Mouse (Mus musculus) telencephalon, adult 2 months (tissue): ENCODE results near the gene Ubxn2a.
"Not testable (repeated sequence)": the region's sequence is repeated elsewhere in the genome, so short reads cannot be mapped to it uniquely, and the experiment has no call there.

Source experiments
- DNase-seq: peaks from one replicate; pipeline ENCODE4 v3.0.0-alpha.2; 2011; ENCODE audit warnings: low read depth, low spot score

Gene Ubxn2a

DNA sequence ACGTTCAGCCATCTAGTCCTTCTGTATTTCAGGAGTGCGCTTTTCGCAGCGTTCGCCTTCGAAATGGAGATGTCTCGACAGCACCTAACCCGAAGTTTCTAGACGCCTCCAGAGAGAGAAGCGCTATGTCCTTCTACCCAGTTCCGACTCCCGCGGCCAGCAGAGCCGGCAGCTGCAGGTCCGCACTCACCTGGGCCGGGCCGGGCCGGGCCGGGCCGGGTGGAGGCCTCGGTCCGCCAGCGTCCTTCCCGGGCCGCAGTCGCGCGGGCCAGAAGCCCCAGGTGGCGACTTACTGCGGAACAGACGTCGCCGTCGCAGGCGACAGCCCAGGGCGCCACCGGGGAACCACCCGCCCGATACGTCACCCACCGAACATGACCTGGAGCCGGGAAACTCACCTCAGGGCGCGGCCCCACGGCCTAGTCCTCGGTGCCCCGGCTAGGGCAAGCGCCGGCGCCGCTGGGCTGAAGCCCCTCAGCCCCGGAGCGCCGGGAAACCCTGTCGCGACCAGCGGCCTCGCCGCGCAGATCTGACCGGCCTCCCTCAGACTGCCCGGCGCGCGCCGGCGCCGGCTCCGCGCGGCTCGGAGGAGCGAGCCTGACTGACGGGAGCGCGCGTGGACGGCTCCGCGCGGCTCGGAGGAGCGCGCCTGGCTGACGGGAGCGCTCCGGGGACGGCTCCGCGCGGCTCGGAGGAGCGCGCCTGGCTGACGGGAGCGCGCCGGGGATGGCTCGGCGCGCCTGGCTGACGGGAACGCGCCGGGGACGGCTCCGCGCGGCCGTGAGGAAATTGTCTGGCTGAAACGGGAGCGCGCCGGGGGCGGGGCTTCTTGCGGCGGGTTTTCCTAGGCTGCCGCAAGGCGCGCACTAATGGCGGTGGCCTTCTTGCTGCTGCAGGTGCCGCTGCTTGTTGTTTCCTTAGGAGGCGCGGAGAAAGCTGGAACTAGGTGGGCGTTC lies at the start of gene Ubxn2a:
Gene Ubxn2a (minus strand): TSS at position 755 of the 956 bp plus-strand sequence.
- DNase-seq, result peak; percentile 82

DNA sequence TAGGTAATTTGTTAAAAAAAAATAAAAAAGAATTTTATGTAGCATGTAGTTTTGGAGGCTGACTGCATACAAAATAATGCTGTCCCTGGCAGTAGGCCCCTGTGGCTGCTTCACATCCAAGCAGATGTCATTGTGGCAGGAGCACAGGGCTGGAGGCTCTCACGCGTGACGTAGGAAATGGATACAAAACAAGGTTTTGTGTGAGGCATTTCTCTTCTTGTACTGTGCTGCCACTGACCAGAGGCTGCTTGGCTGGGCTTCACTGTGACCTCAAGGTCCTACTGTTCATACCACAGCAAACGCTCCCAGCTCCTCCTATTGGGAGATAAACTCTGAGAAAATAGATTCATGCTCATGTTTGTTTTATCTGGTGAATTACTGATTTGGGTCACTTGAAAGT lies 45.7 kb upstream of the Ubxn2a start:
- DNase-seq, result peak; percentile 28

DNA sequence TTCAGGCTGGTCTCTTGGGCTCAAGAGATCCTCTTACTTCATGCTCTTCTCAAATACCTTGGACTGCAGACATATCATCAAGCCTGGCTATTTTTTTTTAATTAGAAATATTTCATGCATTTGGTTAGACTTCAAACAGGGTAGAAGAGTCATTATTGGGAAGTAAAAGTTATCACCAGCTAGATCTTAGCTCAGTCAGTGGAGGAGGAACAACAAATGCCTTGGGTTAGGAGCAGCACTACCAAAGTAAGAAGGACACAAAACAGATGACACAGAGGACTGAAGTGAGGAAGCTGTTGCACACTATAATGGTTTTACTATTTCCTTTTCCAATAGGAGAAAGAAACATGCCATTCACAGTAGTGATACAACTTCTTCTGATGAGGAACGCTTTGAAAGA lies 44.8 kb upstream of the Ubxn2a start:
- DNase-seq, result no peak

DNA sequence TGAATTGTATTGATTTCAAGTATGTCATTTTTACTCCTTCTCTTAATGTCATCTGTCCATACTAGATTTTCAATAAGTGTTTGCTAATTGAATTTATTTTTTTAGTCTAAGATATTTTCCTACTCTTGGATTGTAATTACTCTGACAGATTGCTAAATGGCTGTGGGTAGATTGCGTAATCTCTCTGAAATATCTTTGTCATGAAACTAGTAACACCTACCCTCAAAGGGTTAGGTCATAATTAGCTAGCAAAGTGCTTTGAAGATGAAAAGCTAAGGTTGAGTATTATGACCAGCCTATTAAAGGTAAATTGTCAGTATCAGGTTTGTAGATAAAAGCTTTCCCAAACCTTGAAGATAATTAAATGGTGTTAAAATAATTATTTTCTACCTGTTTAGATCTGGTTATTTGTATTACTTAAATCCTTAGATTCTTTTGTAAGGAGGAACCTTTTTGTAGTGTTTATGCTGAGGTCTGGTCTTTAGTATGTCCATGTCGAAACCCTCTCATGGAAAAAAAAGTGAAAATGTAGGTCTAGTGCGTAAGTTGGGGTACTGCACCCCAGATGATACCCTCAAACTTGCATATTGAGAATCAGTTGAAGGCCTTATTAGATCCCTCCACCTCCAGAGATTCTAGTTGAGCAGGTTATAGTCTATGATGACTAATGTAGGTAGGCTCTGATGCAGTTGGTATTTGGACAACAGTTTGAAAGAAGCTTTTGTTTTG lies 23.5 kb upstream of the Ubxn2a start:
- DNase-seq, result no peak

DNA sequence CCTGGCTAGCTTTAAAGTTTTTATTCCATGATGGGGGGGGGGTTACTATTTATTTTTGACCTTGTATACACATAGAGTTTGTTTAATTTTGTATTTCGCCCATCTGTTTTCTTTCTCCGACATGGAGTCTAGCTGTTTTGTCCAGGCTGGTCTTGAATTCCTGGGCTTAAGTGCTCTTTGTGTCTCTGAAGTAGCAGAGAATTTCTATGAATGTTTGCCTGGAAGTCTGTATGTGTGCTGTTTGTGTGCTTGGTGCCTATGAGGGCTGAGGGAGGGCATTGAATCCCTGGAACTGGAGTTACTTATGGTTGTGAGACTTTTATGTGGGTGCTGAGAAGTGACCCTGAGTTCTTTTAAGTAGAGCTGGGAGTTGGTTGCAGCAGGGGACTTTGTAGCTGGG lies 20.7 kb upstream of the Ubxn2a start:
- no peak for DNase-seq

DNA sequence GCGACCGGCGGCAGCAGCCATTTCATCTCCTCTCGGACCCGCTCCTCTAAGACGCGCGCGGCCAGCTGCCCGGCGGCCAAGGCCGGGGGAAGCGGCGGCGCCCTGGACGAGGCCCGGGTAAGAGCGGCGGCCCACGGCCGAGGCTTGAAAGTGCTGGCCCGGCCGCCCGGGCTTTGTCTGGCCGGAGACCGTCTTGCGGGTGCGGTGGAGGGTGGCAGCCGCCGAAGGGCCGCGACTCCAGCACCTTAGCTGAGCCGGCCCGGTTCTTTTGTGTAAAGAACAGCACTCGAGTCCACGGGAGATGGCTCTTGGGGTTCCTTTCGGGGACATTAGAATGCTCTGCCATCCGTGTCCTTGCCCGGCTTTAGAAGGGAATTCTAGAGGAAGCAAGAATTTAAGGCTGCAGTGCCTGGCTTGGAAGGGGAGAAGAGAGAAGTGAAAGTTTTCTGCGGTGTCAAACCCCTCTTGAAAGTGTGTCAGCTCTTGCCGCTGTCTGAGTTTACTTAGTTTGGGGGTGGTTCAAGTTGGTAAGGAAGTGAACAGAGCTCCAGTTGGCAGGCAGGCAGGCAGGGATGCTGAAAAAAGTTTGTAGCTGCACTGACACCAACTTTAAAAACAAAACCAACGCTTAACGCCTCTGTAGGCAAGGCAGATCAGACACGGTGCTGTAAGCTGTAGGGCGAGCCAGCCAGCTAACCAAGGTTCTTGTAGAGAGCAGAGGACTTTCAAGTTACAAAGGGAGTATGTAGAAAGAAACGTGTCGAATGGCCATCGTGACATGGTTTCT lies 10.5 kb upstream of the Ubxn2a start:
- peak; percentile 44 for DNase-seq

DNA sequence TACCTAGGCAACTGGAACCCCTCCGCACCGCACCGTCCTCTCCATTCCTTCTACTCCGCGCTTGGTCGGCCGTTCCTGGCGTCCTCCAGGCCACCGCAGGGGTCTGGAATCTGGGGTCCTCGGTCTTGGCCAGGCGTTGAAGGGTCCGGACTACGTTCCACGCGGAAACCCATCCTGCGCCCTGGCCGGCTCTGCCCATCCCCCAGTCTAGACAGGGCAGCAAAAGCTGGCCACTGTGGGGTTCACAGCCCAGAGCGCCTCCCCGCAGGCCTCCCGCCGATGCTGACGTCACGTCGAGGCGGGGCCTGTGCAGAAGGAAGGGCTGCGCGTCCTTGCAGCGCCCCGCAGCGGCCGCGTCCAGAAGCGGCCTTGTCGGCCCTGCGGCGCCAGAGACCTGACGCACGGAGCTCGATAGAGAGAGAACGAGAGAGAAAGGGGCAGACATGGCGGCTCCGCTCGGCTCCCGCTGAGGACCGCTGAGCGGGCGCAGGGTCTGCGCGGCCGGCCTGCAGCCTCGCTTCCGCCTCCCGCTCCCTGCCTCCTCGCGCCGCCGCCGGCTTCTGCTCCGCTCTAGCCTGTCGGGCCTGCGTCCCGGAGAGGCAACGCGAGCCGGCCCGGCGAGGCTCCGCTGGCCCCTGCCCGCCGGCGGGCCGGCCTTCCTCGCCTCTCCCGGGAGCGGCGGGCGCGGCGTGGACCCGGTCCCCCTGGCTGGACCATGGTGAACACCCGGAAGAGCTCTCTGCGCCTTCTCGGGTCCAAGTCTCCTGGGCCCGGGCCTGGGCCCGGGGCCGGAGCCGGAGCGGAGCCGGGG lies 9.7 kb upstream of the Ubxn2a start, which contains the start of gene Atad2b:
Gene Atad2b (plus strand): TSS at position 360 of the 811 bp plus-strand sequence.
- peak; percentile 88 for DNase-seq

DNA sequence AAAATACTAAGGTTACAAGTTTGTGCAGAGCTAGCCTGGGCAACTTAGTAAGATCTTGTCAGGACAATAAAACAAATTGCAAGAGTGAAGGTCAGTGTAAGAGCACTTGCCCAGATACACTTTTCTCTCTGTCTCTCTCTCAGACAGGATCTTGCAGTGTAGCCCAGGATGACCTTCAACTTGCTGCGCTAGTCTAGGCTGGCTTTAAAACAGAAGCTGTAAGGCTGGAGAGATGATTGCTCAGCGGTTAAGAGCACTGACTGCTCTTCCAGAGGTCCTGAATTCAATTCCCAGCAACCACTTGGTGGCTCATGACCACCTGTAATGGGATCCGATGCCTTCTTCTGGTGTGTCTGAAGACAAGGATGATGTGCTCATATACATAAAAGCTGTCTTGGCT lies 7.4 kb upstream of the Ubxn2a start:
- DNase-seq, result no peak

DNA sequence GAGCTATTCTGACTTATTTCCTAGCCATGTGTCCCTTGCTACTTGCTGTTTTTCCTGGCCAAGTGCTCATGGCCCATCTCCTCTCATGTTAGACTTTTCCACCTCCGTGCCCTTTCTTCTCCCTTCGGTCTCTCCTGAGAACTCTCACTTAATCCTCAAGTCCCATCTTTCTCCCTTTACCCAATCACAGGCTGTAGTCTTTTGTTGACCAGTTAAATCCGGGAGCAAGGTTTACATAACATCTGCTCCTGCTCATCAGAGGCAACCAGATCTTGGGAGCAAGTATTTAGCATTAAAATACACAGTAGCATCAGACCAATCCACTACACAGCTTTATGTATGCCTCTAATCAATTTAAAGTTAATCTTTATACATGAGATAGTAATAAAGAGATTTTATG lies 6.9 kb upstream of the Ubxn2a start:
- no peak for DNase-seq

DNA sequence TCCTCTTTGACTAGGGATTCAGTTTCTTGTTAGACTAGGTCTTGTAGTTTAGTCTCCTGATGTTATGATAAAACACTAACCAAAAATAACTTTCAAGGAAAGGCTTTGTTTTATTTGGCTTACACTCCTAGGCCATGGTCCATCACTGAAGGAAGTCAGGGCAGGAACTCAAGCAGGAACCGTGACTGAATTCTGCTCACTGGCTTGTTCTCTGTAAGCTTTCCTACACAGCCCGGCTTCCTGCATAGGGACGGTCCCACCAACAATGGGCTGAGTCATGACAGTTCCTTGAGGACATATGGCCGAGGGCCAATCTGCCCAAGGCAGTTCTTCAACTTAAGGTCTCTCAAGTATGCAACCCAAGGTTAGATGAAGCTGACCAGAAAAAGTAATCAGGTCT lies 4.2 kb upstream of the Ubxn2a start:
- no peak for DNase-seq

DNA sequence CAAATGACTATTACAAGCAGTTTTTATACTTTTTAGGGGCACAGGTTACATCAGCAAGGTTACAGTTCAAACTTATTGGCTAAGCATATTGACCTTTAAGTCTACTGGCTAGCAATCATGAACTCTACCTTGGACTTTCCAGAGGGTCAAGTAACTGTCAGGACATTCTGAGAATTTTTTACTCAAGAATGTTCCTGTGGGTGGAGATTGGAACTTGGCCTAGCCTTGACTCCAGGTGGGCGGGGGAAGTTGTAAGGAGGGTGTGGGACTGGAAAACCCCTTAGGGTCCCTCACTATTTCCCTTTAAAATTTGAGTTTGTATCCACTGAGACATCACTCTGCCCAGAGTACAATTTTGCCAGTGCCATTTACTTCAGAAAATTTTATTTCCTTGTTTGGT lies 3.0 kb upstream of the Ubxn2a start:
- not testable (repeated sequence) for DNase-seq

DNA sequence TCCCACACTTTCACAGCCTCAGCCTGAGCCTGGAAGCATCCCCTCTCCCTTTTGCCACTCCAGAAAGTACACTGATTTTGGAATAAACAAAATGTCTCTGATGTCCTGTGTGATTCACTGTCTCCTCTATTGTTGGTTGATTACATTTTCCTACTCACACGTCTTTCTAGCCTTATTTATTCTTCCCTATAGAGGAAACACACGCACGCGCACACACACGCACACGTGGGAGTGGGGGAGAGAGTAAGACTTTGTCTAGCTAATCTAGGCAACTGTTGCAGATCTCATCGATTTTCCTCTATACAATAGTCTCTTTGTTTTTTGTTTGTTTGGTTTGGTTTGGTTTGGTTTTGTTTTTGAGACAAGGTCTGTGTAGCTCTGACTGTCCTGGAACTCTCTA lies 886 bp upstream of the Ubxn2a start:
- no peak for DNase-seq

DNA sequence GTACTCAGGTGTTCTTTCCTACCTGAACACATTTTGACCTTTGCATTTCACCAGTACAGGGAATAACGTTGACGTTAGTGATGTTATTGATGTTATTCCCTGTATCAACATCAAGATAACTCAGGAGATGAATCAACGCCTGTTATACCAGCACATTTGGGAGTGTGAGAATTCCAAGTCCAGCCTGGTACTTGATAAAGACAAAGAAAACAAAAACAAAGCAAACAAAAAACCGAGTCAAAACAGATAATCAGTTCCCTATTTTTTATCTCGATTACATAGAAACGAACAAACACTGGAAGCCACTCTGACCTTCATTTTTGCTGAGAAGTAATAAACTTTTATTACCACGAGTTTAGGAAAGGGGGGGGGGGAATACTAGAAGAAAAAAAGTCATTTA lies 1.0 kb downstream of the Ubxn2a start:
- no peak for DNase-seq

DNA sequence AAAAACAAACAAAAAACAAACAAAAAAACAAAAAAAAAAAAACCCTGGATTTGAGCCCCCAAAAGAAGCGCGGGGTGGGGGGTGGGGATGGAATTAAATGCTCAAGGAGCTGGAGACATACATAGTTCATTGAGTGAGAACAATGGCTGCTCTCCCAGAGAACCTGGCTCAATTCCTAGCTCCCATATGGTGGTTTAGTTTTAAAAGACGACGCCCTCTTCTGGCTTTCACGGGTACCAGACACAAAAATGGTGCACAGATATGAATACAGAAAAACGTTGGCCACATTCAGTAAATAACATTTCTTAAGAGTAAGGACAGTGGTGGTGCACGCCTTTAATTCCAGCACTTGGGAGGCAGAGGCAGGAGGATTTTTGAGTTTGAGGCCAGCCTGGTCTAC lies 1.6 kb downstream of the Ubxn2a start:
- DNase-seq, result no peak

DNA sequence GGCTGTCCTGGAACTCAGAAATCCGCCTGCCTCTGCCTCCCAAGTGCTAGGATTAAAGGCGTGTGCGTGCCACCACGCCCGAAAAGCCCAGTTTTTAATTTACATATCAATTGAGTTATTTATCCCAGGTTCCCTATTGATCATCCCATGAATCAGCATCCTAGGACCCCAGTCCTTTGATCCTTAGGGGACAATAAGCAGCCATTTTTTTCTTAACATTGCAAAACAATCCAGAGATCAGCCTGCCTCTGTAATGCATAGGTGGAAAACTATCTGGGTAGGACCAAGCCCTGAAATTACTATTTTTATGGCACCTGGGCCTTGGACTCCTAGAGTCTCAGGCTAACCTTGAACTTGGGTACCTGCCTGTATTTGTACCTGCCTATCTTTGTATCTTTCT lies 9.5 kb downstream of the Ubxn2a start:
- no peak for DNase-seq

DNA sequence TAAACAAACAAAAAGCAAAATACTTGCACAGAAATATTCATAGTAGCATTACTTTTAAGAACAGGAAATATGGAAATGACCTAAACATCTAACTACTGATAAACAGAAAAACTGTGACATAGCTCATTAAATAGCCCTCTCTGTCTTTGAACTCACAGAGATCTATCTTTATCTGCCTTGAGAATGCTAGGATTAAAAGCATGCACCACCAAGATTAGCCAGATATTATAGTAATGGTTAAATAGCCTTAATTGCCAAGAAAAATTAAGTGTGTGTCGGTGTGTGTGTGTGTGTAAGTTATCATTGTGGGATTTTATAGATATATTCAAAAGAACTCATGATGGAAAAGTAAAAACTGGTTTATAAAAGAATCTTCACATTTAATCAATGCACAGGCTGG lies 17.6 kb downstream of the Ubxn2a start:
- no peak for DNase-seq

DNA sequence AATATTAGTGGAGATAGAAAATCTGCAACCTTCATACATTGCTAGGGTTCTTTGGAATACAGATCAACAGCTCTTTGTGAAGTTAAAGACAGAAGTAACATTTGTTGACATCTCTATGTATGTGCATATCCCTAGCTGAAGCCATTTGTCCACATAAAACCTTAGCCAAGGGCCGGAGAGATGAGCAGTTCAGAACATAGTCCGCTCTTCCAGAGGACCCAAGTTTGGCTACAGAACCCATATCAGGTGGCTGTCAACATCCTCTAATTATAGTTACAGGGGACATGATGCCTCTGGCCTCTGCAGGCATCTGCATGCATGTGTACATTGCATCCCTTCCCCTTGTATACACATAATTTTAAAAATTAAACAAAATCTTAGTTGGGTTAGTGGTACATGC lies 18.3 kb downstream of the Ubxn2a start:
- DNase-seq, result no peak

DNA sequence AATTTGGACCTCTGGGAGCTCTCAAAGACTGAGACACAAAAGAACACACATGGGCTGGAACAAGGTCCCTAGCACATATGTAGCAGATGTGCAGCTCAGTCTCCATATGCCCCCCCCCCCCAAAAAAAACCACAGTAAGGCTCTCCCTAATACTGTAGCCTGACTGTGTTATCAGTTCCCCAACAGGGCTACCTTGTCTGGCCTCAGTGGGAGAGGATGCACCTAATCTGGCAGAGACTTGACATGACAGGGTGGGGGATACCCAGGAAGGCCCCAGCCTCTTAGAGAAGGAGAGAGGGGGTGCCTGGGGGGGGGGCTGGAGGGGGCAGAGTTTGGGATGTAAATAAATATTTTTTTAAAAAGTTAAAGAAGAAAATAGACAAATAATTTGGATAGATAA lies 18.8 kb downstream of the Ubxn2a start:
- DNase-seq, result no peak

DNA sequence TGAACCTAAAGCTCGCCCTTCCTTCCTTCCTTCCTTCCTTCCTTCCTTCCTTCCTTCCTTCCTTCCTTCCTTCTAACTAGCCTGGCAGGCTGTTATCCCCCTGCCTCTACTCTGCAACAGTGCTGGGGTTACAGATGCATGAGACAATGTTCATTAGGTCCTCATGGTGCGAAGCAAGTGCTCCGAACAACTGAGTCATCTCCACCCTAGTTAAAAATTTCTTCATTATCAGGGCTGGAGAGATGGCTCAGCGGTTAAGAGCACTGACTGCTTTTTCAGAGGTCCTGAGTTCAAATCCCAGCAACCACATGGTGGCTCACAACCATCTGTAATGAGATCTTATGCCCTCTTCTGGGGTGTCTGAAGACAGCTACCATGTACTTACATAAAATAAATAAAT lies 20.9 kb downstream of the Ubxn2a start:
- not testable (repeated sequence) for DNase-seq

DNA sequence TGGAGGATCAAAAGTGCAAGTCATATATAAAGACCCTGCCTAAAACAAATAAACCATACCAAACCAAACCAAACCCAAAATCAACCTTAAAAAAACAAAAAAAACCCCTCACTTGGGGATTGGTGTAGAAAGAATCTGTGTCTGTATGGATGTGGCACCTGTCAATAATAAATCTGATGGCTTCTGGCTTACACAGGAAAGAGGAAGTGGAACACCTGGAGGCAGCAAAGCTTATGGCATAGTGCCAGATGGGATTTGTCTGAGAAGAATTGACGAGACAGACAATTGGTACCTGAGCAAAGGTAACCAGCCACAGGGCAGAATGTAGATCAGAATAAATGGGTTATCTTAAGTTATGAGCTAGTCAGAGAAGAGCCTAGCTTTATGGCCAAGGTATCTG lies 22.4 kb downstream of the Ubxn2a start:
- DNase-seq, result no peak

DNA sequence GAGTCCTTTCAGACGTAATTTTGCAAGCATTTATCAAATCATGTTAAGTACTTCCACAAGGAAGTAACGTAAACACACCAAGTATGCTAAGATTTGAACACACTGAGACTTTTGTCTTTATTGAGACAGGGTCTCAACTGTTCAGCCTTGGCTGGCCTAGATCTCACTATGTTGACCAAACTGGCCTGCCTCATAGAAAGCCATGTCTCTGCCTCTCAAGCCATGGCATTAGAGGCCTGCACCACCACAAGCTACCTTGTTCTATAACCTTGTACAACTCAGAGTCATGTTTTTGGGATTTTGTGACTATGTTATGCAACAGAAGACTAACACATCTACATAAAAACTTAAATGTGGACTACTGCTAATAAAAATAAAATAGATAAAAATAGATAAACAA lies 25.4 kb downstream of the Ubxn2a start:
- no peak for DNase-seq
